Mouse (Mus musculus) forebrain, embryonic 15.5 days (tissue): ENCODE measurements around the gene Olfr331. TPM values are rescaled to one million over a fixed set of nuclear protein-coding genes. Genes with fewer than 3 reads are reported as not detected.
"Not testable (repeated sequence)": the region's sequence is repeated elsewhere in the genome, so short reads cannot be mapped to it uniquely, and the experiment has no call there.

Experiments used
- ATAC-seq: fragments of 200-750 bp; cut with Nextera tagmentation; replicated peaks from 2 replicates; pipeline ENCODE4 v1.8.0; 2017; ENCODE audit warnings: mild to moderate bottlenecking, moderate TSS enrichment, moderate library complexity
- H3K27ac ChIP-seq: fragments of 300-500 bp; sonication (generic); replicated peaks from 2 replicates; pipeline ENCODE4 v1.5.1; 2015; ENCODE audit warnings: mild to moderate bottlenecking, inconsistent platforms
- H3K27me3 ChIP-seq: fragments of 300-500 bp; sonication (generic); 2 replicates; pipeline ENCODE4 v1.6.1; 2015; ENCODE audit warnings: inconsistent platforms
- H3K36me3 ChIP-seq: fragments of 300-500 bp; sonication (generic); 2 replicates; pipeline ENCODE4 v1.6.1; 2015; ENCODE audit warnings: mild to moderate bottlenecking, inconsistent platforms
- H3K4me1 ChIP-seq: fragments of 300-500 bp; sonication (generic); 2 replicates; pipeline ENCODE4 v1.6.1; 2015; ENCODE audit warnings: inconsistent platforms
- H3K4me2 ChIP-seq: fragments of 300-500 bp; sonication (generic); replicated peaks from 2 replicates; pipeline ENCODE4 v1.6.1; 2015; ENCODE audit warnings: mild to moderate bottlenecking, inconsistent platforms
- H3K4me3 ChIP-seq: fragments of 300-500 bp; sonication (generic); 2 replicates; pipeline ENCODE4 v1.5.1; 2015; ENCODE audit warnings: mild to moderate bottlenecking, inconsistent platforms
- H3K9ac ChIP-seq: fragments of 300-500 bp; sonication (generic); replicated peaks from 2 replicates; pipeline ENCODE4 v1.6.1; 2015; ENCODE audit warnings: mild to moderate bottlenecking, inconsistent platforms
- H3K9me3 ChIP-seq: fragments of 300-500 bp; sonication (generic); 2 replicates; pipeline ENCODE4 v1.6.1; 2016; ENCODE audit warnings: inconsistent platforms
- WGBS: fragments of 180-500 bp; shearing (Covaris S2); methylation state at CpG from one replicate; pipeline ENCODE4 v1.1.7; 2015; ENCODE audit warnings: mixed read lengths; 5-methylcytosine and 5-hydroxymethylcytosine counted together
- polyA plus RNA-seq: library from polyadenylated mRNA; unstranded; fragments of >200 nt; fragmentation: Nextera tagmentation; extraction: Ambion mirVana; gene quantifications from 2 replicates; pipeline ENCODE4 v1.2.1, GENCODE M21; 2015

The Olfr331 gene
- not detected in 2 replicates for polyA plus RNA-seq

DNA sequence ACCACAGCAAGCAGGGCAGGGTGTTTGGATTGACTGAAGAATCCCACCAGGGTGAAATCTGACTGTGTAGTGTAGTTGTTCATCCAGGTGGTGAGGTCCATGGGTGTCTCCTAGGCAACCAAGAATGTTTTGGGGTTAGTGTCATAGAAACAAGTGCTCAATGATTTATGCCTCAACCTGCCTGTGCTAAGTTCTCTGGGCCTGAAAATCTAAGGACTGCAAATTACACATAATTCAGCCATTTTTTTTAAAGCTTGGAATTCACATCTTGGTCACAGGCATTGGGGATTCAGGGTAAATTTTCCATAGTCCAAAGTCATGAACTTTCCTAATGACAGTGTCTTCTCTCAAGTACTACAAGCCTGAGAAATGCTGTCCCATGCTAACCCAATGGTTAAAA lies at the start of gene Olfr331:
Olfr331 (minus strand) TSS at position 101 of the 400 bp plus-strand sequence.
- H3K9me3 ChIP-seq, H3K9ac ChIP-seq, H3K36me3 ChIP-seq, H3K27ac ChIP-seq, H3K4me2 ChIP-seq, H3K4me3 ChIP-seq, ATAC-seq, H3K4me1 ChIP-seq, H3K27me3 ChIP-seq: not testable (repeated sequence)

GRCm38 (mm10) chr11:58546322-58546721 lies 44.0 kb upstream of the Olfr331 start, which contains the start of gene Olfr329-ps:
Gene Olfr329-ps (minus strand): TSS chr11:58546422.
- Histone ChIP-seq H3K27me3 (no peaks in the 10 kb centered on the region), H3K4me2 (no peak within 1 kb of the TSS), H3K36me3 (no peaks in the 10 kb centered on the region), H3K4me1 (no peaks in the 10 kb centered on the region), H3K9me3 (no peaks in the 10 kb centered on the region), H3K27ac (no peak within 1 kb of the TSS), H3K9ac (no peak within 1 kb of the TSS), H3K4me3 (no peak within 1 kb of the TSS)
- no peak for ATAC-seq
- WGBS, result 79% methylated on average over 5 of the region's 5 CpGs

GRCm38 (mm10) chr11:58534736-58535135 lies 32.4 kb upstream of the Olfr331 start, which contains the start of gene Olfr330:
Gene Olfr330 (minus strand): TSS chr11:58534836.
- not testable (repeated sequence) for H3K4me1 ChIP-seq, H3K27me3 ChIP-seq, H3K4me2 ChIP-seq, H3K36me3 ChIP-seq, H3K9me3 ChIP-seq, H3K4me3 ChIP-seq, ATAC-seq, H3K9ac ChIP-seq, H3K27ac ChIP-seq

- not testable (repeated sequence) for H3K27ac ChIP-seq, H3K4me1 ChIP-seq, H3K9ac ChIP-seq, H3K36me3 ChIP-seq, H3K9me3 ChIP-seq, H3K4me3 ChIP-seq, ATAC-seq, H3K27me3 ChIP-seq, H3K4me2 ChIP-seq
- WGBS, result 91% methylated on average over 8 of the region's 9 CpGs
Observed at GRCm38 (mm10) chr11:58519756-58520155, 17.4 kb upstream of the Olfr331 start.

- WGBS, result 94% methylated on average over 18 of the region's 18 CpGs
- not testable (repeated sequence) for H3K27ac ChIP-seq, H3K27me3 ChIP-seq, H3K4me3 ChIP-seq, H3K9ac ChIP-seq, H3K4me2 ChIP-seq, H3K36me3 ChIP-seq, H3K9me3 ChIP-seq, ATAC-seq, H3K4me1 ChIP-seq
Observed at GRCm38 (mm10) chr11:58518916-58519315, 16.5 kb upstream of the Olfr331 start.

GRCm38 (mm10) chr11:58509058-58509457 lies 6.7 kb upstream of the Olfr331 start:
- not testable (repeated sequence) for H3K4me3 ChIP-seq, H3K27me3 ChIP-seq, H3K9me3 ChIP-seq, H3K4me1 ChIP-seq, H3K27ac ChIP-seq, H3K36me3 ChIP-seq, ATAC-seq, H3K4me2 ChIP-seq, H3K9ac ChIP-seq
- 83% methylated on average over 19 of the region's 19 CpGs for WGBS

DNA sequence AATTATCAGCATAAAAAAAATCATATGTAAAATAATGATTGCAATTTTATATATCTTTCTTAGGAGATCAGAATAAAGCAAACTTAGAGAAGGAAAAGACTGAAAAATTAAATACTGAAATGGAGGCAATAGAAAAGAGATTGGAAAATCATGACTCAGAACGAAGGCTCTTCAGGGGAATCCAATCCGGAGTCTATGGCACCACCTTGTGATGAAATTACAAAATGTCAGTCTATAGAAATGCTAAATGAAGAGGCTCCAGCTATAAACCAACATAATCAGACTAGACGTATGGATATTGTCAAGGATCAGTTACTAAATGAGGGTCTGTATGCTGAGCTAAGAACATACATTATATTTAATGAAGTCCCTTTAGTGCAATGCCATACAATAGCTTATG lies 3.1 kb downstream of the Olfr331 start:
- Histone ChIP-seq H3K9me3 (no peaks in the 10 kb centered on the region), H3K4me2 (no peak overlapping the region), H3K4me3 (no peak overlapping the region), H3K9ac (no peak overlapping the region), H3K36me3 (no peaks in the 10 kb centered on the region), H3K27ac (no peak overlapping the region), H3K4me1 (no peaks in the 10 kb centered on the region), H3K27me3 (no peaks in the 10 kb centered on the region)
- 51% methylated on average over 3 of the region's 3 CpGs for WGBS
- no peak for ATAC-seq

- 82% methylated on average over 9 of the region's 9 CpGs for WGBS
Observed at GRCm38 (mm10) chr11:58498761-58499160, 3.6 kb downstream of the Olfr331 start.

GRCm38 (mm10) chr11:58492455-58492854 lies 9.9 kb downstream of the Olfr331 start, which contains the start of gene Olfr332:
Gene Olfr332 (minus strand): TSS chr11:58492555.
- no peaks in the 10 kb centered on the region for H3K9me3 ChIP-seq
- H3K4me3 ChIP-seq, result no peak within 1 kb of the TSS
- no peak within 1 kb of the TSS for H3K27ac ChIP-seq
- ATAC-seq, result no peak
- 78% methylated on average over 2 of the region's 2 CpGs for WGBS
- no peak within 1 kb of the TSS for H3K4me2 ChIP-seq
- no peaks in the 10 kb centered on the region for H3K4me1 ChIP-seq
- no peak within 1 kb of the TSS for H3K9ac ChIP-seq
- H3K36me3 ChIP-seq, result no peaks in the 10 kb centered on the region
- no peaks in the 10 kb centered on the region for H3K27me3 ChIP-seq

More at GRCm38 (mm10) chr11:58498761-58499160, 3.6 kb downstream of the Olfr331 start:
- Histone ChIP-seq H3K27ac (no peak overlapping the region), H3K4me1 (no peaks in the 10 kb centered on the region), H3K9me3 (no peaks in the 10 kb centered on the region), H3K4me3 (no peak overlapping the region), H3K4me2 (no peak overlapping the region), H3K36me3 (no peaks in the 10 kb centered on the region), H3K27me3 (no peaks in the 10 kb centered on the region), H3K9ac (no peak overlapping the region)
- ATAC-seq, result no peak

DNA sequence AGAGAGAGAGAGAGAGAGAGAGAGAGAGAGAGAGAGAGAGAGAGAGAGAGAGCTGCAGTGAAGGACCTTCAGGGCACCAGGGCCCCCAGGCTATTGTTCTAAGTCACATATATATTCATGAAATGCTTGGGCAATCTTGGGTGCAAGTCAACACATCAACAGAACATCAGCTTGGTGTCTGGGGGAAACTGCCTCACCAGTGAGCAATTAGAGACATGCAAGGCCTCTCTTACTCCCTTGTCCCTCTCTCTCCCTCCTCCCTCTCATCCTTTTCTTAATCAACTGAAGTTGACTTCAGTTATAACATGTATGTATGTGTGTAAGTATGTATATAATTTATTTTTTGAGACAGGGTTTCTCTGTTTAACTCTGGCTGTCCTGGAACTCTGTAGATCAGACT lies 40.2 kb downstream of the Olfr331 start, which contains the start of gene Olfr30:
Olfr30 (minus strand) TSS at position 101 of the 400 bp plus-strand sequence.
- no peak within 1 kb of the TSS for H3K4me3 ChIP-seq
- H3K36me3 ChIP-seq, result no peaks in the 10 kb centered on the region
- H3K9me3 ChIP-seq, result no peaks in the 10 kb centered on the region
- H3K27me3 ChIP-seq, result no peaks in the 10 kb centered on the region
- H3K4me1 ChIP-seq, result no peaks in the 10 kb centered on the region
- H3K4me2 ChIP-seq, result no peak within 1 kb of the TSS
- no peak for ATAC-seq
- no peak within 1 kb of the TSS for H3K9ac ChIP-seq
- H3K27ac ChIP-seq, result no peak within 1 kb of the TSS

DNA sequence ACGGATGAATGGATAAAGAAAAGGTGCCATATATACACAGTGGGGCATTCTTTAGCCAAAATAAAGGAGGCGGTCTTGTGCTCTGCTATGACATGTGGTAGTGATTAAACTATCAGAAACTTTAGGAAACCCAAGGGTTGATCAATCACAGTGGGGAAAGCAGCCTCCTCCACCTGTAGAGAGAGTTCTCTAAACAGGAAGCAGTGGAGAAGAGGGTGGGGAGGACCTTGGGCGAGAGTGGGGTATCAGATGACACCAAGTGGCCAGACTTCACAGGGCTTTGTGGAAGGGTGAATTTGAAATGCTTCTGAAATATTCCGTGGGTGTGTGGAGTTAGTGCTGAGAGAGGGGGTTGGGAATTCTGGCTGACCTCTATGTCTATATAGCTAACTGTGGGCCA lies 48.8 kb downstream of the Olfr331 start:
- Histone ChIP-seq H3K27me3 (no peaks in the 10 kb centered on the region), H3K36me3 (no peaks in the 10 kb centered on the region), H3K4me1 (no peaks in the 10 kb centered on the region), H3K4me2 (no peak overlapping the region), H3K4me3 (no peak overlapping the region), H3K27ac (no peak overlapping the region), H3K9ac (no peak overlapping the region), H3K9me3 (no peaks in the 10 kb centered on the region)
- WGBS, result 72% methylated on average over 4 of the region's 4 CpGs
- no peak for ATAC-seq

DNA sequence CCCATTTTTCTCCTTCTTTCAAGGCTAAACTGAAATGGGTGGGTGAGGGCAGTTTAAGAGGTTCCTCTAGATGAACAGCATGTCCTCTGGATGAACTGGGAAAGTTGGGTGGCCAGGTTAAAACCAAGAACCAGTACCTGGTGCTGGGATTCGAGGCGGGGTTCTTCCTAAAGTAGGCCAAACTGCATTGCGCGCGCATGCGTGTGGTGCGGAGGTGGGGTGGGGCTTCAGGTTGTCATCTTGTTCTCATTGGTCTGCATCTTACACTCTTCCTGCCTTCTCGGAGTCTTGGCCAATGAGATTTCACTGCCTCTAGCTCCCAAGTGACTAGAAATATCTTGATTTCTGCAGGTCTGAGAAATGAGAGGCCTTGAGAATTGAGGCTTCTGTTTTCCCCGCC lies 49.6 kb downstream of the Olfr331 start, which contains the start of gene Lypd9:
Lypd9 (minus strand) TSS at position 165 of the 400 bp plus-strand sequence.
- no peak for ATAC-seq
- Histone ChIP-seq H3K4me3 (no peak within 1 kb of the TSS), H3K27me3 (no peaks in the 10 kb centered on the region), H3K9me3 (no peaks in the 10 kb centered on the region), H3K4me1 (no peaks in the 10 kb centered on the region), H3K9ac (no peak within 1 kb of the TSS), H3K4me2 (no peak within 1 kb of the TSS), H3K27ac (no peak within 1 kb of the TSS), H3K36me3 (no peaks in the 10 kb centered on the region)
- 96% methylated on average over 9 of the region's 9 CpGs for WGBS
